Mouse (Mus musculus) kidney, adult 2 months (tissue): Measurements from ENCODE around the gene Fndc5.

Experiments used
- CTCF ChIP-seq: fragments of 200-500 bp; conservative IDR thresholded peaks from 2 replicates; pipeline ENCODE4 v1.5.1; 2011; ENCODE audit warnings: low read depth, mild to moderate bottlenecking, control low read depth, low read length, moderate library complexity, mixed read lengths; ENCODE audit not compliant: insufficient read depth, insufficient read length
- POLR2A ChIP-seq: fragments of 200-500 bp; IDR thresholded peaks from one replicate; pipeline ENCODE4 v1.6.1; 2011; ENCODE audit warnings: low read depth, low read length, control low read depth

DNA sequence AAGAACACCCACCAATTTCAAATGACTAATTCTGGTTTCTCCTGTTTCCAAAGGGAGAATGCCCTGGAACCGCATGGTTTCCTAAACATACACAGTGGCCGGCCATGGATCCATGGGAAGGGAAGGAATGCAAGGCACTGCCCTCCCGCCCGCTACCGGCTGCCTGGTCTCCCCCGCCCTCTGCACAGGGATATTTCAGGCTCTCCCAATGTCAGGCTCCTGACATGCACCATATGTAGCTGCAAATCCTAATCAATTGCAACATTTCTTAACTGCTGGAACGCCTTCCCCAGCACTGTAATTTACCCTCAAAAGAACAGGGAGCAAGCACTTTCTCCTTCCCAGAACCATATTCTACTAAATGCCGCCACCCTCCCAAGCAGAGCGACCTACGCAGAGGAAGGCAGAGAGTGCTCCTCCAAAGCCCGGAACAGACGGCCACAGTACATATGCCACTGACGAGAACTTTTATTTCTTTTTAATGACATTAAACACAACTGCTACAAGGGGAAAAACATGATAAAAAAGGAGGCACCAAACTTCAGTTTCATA, 10.8 kb downstream of the Fndc5 start:
- TF ChIP-seq POLR2A (no peak), CTCF (no peak)
